Mouse (Mus musculus): Measurements from ENCODE around the gene Kng1.
"Not testable (repeated sequence)": the region's sequence is repeated elsewhere in the genome, so short reads cannot be mapped to it uniquely, and the experiment has no call there.

DNA sequence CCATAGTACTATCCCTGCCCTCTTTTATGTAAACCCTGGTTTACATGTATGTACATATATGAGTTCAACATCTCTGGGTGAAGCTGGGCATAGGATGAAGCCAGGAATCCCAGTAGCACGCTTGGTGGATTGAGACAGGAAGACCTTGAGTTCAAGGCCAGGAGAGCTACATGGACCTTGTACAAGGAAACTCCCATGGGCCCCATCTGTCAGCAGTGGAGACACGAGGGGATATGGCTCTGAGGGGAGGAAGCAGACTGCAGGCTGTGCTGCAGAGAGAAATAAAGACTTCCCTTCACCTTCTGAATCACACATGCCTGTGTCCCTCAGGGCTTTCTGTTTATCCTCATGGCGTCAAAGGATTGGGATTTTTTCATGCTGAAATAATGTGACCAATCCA lies 30.3 kb upstream of the Kng1 start:
- TF ChIP-seq MAFK (IDR thresholded peaks at IDR 0.05; ENCODE audit: insufficient read depth, low read depth, low read length); CHD2 (IDR thresholded peaks at IDR 0.05; ENCODE audit: low read depth, low read length); ZNF384 (IDR thresholded peaks at IDR 0.05; ENCODE audit: low read depth, low read length); HCFC1 (IDR thresholded peaks at IDR 0.05; ENCODE audit: borderline replicate concordance, insufficient read depth, low read length); ZC3H11A (IDR thresholded peaks at IDR 0.05; ENCODE audit: borderline replicate concordance, low read depth, low read length): not testable (repeated sequence)

All from ES-E14 (cell line).